Mouse (Mus musculus) cerebellum, postnatal 14 days (tissue): ENCODE measurements around the gene Phc2.

ENCODE experiments used
- DNase-seq, 2 experiments: peaks; one replicate each; pipeline ENCODE4 v3.0.0; 2021; ENCODE audit warnings: mixed read lengths in 2 of 2

Gene Phc2

GRCm38 (mm10) chr4:128787023-128787939 is 132.8 kb downstream of the Phc2 start:
- no peak for DNase-seq

DNA sequence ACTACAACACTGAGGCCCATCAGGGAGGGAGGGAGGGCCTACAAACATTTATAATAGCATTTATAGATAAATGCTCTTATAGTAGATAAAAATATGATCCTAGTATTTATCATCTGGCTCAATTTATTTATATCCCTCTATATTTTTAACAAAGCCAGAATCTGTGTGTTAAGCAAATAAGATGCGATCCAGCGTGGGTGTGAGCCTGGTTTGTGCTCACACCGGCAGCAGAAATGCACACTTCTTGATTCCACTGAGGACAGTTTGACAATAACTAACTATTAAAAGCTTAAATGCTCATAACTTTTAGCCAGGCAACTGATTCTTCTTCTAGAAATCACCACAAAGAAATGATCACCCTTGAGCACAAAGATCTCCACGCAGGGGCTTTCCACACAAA is 133.6 kb downstream of the Phc2 start:
- no peak for DNase-seq

DNA sequence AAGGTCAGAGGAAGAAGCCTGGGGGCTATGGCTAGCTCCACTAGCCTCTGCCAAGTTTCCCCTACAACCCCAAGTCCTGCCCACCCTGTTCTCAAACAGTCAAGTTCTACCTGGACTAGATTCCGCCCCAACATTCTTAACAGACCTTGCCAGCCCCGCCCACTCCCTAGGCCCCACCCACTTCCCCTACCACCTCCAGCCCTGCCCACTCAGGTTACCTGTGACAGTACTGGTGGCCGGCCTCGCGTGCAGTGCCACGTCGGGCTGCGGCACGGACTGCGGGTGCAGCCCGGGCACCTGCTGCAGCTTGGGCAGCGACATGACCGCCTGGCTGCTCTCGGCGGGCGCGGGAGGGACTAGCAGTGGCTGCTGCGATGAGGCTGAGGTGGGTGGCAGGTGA is 135.1 kb downstream of the Phc2 start:
- DNase-seq: no peak

DNA sequence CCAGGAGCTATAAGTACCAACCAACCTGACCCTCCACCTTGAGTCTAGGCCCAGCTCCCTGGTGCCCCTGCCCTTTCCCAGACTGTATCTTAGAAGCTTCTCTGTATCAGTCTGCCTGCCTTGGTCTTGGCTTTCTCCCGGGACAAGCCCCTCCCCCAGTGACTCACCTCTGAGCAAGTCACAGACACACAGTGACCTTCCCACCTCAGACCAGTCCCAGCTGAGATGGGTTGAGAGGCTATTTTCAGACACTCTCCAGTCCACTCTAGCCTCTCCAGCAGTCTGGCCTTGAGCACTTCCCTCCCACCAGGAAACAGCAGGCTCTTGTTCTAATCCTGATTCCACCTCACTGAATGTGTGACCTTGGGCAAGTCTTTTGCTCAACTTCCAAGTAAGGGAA is 139.2 kb downstream of the Phc2 start:
- no peak for DNase-seq

DNA sequence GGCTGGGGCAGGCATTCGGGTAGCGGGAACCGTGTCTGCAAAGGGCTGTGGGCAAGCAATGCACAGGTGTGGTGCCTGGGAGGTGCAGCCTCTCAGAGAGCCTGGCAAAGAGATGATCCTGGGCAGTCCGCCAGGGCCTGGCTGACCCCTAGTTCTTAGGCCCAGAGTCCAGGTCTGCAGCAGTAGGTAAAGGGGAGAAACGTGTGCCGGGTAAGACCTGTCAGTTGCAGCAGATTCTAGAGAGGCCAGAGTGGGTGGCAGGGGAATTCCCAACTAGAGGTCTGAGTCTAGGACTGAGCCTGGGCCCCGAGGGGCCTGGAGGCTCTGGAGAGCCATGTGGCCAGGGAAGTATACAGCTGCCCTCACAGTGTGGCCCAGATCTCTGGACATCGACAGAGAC is 139.7 kb downstream of the Phc2 start:
- peak; percentile 69 to 70 for DNase-seq

GRCm38 (mm10) chr4:128795596-128795995 is 141.1 kb downstream of the Phc2 start:
- DNase-seq: peak; percentile 36 to 60

GRCm38 (mm10) chr4:128796788-128797187 is 142.3 kb downstream of the Phc2 start:
- no peak for DNase-seq

DNA sequence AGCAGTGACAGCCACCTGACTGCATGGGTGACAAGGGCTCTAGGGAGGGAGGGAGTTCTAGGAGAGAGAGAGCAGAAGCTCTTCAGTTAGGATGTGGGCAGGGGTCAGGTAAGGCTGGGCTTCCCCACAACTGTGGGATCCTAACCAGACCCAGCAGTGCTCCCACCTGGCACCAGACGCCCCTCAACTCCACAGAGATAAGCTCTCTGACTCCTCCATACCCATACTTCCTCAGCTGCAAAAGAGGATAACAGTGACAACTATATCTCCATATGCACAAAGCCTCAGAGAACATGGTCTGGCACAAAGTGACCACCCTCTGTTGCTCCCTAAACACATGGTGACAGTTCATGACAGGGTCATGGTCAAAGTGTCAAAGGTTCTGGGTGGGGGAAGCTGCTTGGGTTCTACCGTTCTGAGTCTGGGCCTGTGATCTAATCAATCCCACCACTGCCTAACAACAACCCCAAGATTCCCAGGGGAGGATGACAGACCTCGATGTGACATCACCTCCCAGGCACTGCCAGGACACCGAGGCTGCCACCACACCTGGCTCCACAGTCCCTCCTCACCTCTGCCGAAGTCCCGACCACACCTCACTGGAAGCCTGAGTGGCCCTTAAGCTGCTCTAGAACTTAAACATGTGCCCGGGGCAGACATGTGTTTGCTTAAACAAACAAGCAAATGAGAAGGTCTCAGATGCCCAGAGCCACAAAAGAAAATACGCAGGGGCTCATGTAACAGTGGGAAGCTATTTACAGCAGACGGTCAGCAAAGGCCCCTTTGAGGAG is 147.4 kb downstream of the Phc2 start:
- DNase-seq: no peak
